Mouse (Mus musculus) brain, embryonic 14.5 days (tissue): ENCODE results near the gene Tmem236.

Source experiments
- CTCF ChIP-seq: fragments of 200-500 bp; IDR thresholded peaks from 2 replicates; pipeline ENCODE4 v1.5.1; 2012; ENCODE audit warnings: inconsistent platforms, mild to moderate bottlenecking, moderate library complexity, borderline replicate concordance; ENCODE audit not compliant: insufficient read depth, insufficient read length; ENCODE audit errors: extremely low read depth
- POLR2A ChIP-seq: fragments of 200-500 bp; IDR thresholded peaks from 2 replicates; pipeline ENCODE4 v1.6.1; 2012; ENCODE audit warnings: mild to moderate bottlenecking, inconsistent platforms, borderline replicate concordance; ENCODE audit not compliant: poor library complexity, insufficient read depth, insufficient read length, severe bottlenecking; ENCODE audit errors: extremely low read depth

DNA sequence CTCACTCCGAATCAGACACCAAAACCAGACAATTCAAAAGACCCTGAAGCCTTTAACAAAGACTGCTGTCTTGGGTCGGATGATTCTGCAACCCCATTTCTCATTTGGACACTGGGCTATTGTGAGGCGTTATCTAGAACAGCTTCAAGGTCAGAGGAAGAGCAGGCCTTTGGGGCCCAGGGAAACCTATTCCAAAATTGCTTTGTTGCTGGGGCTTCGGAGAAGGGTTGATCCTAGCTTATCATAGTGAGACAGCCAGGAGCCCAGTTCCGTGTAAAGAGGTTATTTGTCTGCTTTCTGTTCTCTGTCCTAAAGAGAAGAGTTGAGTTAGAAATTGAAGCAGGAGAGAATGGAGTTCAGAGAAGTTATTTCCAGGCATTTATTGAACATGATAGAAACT lies 64.8 kb downstream of the Tmem236 start:
- no peak for TF ChIP-seq CTCF
- no peak for TF ChIP-seq POLR2A
